Mouse (Mus musculus) kidney, embryonic 15.5 days (tissue): ENCODE measurements around the gene Rundc3a. TPM values are rescaled to one million over a fixed set of nuclear protein-coding genes. Genes with fewer than 3 reads are reported as not detected.
"Not testable (repeated sequence)": the region's sequence is repeated elsewhere in the genome, so short reads cannot be mapped to it uniquely, and the experiment has no call there.

Source experiments
- ATAC-seq: fragments of 200-750 bp; cut with Nextera tagmentation; replicated peaks from 2 replicates; pipeline ENCODE4 v1.8.0; 2017; ENCODE audit warnings: moderate TSS enrichment; ENCODE audit not compliant: low FRiP score
- H3K27ac ChIP-seq: fragments of 300-500 bp; sonication (generic); 2 replicates; pipeline ENCODE4 v1.5.1; 2015; ENCODE audit warnings: mild to moderate bottlenecking, inconsistent platforms
- H3K27me3 ChIP-seq: fragments of 300-500 bp; sonication (generic); 2 replicates; pipeline ENCODE4 v1.6.1; 2015; ENCODE audit warnings: inconsistent platforms
- H3K36me3 ChIP-seq: fragments of 300-500 bp; sonication (generic); 2 replicates; pipeline ENCODE4 v1.6.1; 2015; ENCODE audit warnings: inconsistent platforms
- H3K4me1 ChIP-seq: fragments of 300-500 bp; sonication (generic); 2 replicates; pipeline ENCODE4 v1.6.1; 2015; ENCODE audit warnings: inconsistent platforms
- H3K4me2 ChIP-seq: fragments of 300-500 bp; sonication (generic); 2 replicates; pipeline ENCODE4 v1.6.1; 2015; ENCODE audit warnings: moderate library complexity, mild to moderate bottlenecking, inconsistent platforms
- H3K4me3 ChIP-seq: fragments of 300-500 bp; sonication (generic); replicated peaks from 2 replicates; pipeline ENCODE4 v1.5.1; 2015; ENCODE audit warnings: mild to moderate bottlenecking, inconsistent platforms
- H3K9ac ChIP-seq: fragments of 300-500 bp; sonication (generic); 2 replicates; pipeline ENCODE4 v1.6.1; 2015; ENCODE audit warnings: mild to moderate bottlenecking, inconsistent platforms
- H3K9me3 ChIP-seq: fragments of 300-500 bp; sonication (generic); replicated peaks from 2 replicates; pipeline ENCODE4 v1.6.1; 2016; ENCODE audit warnings: inconsistent platforms
- WGBS: fragments of 180-500 bp; shearing (Covaris S2); methylation state at CpG from one replicate; pipeline ENCODE4 v1.1.7; 2015; ENCODE audit warnings: mixed read lengths; 5-methylcytosine and 5-hydroxymethylcytosine counted together
- polyA plus RNA-seq: library from polyadenylated mRNA; unstranded; fragments of >200 nt; fragmentation: Nextera tagmentation; extraction: Ambion mirVana; gene quantifications from 2 replicates; pipeline ENCODE4 v1.2.1, GENCODE M21; 2015

The Rundc3a gene
- polyA plus RNA-seq, 1 experiment from 2014 or later = 4.9 TPM

GRCm38 (mm10) chr11:102407834-102408215, 14.6 kb downstream of the Rundc3a start, which contains the start of gene Slc25a39:
Gene Slc25a39 (minus strand): TSS chr11:102407946.
- Histone ChIP-seq H3K4me2 (peak within 1 kb of the TSS; percentile 80), H3K4me3 (peak within 1 kb of the TSS; percentile 80), H3K27me3 (no peaks in the 10 kb centered on the region), H3K9ac (peak within 1 kb of the TSS; percentile 89), H3K27ac (peak within 1 kb of the TSS; percentile 95), H3K36me3 (peaks cover 23% of the 10 kb centered on the region), H3K4me1 (peaks cover 55% of the 10 kb centered on the region), H3K9me3 (no peaks in the 10 kb centered on the region)
- under 1% methylated on average over 19 of the region's 19 CpGs for WGBS
- ATAC-seq = peak; percentile 7; the same call in 1 of the 2 replicates

GRCm38 (mm10) chr11:102408344-102408876, 15.2 kb downstream of the Rundc3a start:
- peak; percentile 92 for ATAC-seq
- under 1% methylated on average over 32 of the region's 32 CpGs for WGBS
- Histone ChIP-seq H3K27ac (peak overlapping the region; percentile 95), H3K36me3 (peaks cover 17% of the 10 kb centered on the region), H3K4me2 (peak overlapping the region; percentile 80), H3K4me1 (peaks cover 55% of the 10 kb centered on the region), H3K9me3 (no peaks in the 10 kb centered on the region), H3K9ac (peak overlapping the region; percentile 89), H3K4me3 (peak overlapping the region; percentile 80), H3K27me3 (no peaks in the 10 kb centered on the region)

GRCm38 (mm10) chr11:102408888-102409794, 15.9 kb downstream of the Rundc3a start:
- Histone ChIP-seq H3K9me3 (no peaks in the 10 kb centered on the region), H3K27me3 (no peaks in the 10 kb centered on the region), H3K9ac (peak overlapping the region; percentile 42; the same call in 1 of the 2 replicates), H3K36me3 (peaks cover 10% of the 10 kb centered on the region), H3K4me1 (peaks cover 54% of the 10 kb centered on the region), H3K4me3 (peak overlapping the region; percentile 80), H3K4me2 (peak overlapping the region; percentile 80), H3K27ac (peak overlapping the region; percentile 95)
- WGBS = 35% methylated on average over 15 of the region's 15 CpGs
- ATAC-seq = 0 out of 2 replicates have a peak, but pooled peaks have one; percentile 0

GRCm38 (mm10) chr11:102409795-102410330, 16.7 kb downstream of the Rundc3a start:
- Histone ChIP-seq H3K4me2 (no peak overlapping the region), H3K27me3 (no peaks in the 10 kb centered on the region), H3K27ac (peak overlapping the region; percentile 95), H3K36me3 (peaks cover 2% of the 10 kb centered on the region; the same call in 1 of the 2 replicates), H3K4me3 (no peak overlapping the region), H3K4me1 (peaks cover 49% of the 10 kb centered on the region), H3K9ac (no peak overlapping the region), H3K9me3 (no peaks in the 10 kb centered on the region)
- 82% methylated on average over 3 of the region's 3 CpGs for WGBS
- no peak for ATAC-seq

GRCm38 (mm10) chr11:102410345-102410744, 17.1 kb downstream of the Rundc3a start:
- H3K9me3 ChIP-seq, H3K9ac ChIP-seq, H3K4me2 ChIP-seq, H3K36me3 ChIP-seq, H3K27me3 ChIP-seq, H3K4me3 ChIP-seq, H3K27ac ChIP-seq, ATAC-seq: not testable (repeated sequence)
- 98% methylated on average over 3 of the region's 3 CpGs for WGBS
- peaks cover 44% of the 10 kb centered on the region for H3K4me1 ChIP-seq

GRCm38 (mm10) chr11:102411061-102411460, 17.9 kb downstream of the Rundc3a start:
- WGBS = 67% methylated on average over 3 of the region's 3 CpGs
- H3K36me3 ChIP-seq = no peaks in the 10 kb centered on the region
- no peak for ATAC-seq
- no peak overlapping the region for H3K4me3 ChIP-seq
- no peak overlapping the region for H3K4me2 ChIP-seq
- H3K9ac ChIP-seq = peak overlapping the region; percentile 31; the same call in 1 of the 2 replicates
- no peaks in the 10 kb centered on the region for H3K27me3 ChIP-seq
- no peaks in the 10 kb centered on the region for H3K9me3 ChIP-seq
- H3K27ac ChIP-seq = 0 out of 2 replicates have a peak overlapping the region, but pooled peaks have one; percentile 48
- H3K4me1 ChIP-seq = peaks cover 37% of the 10 kb centered on the region

- Histone ChIP-seq H3K27ac (peak overlapping the region; percentile 48; the same call in 1 of the 2 replicates), H3K4me3 (no peak overlapping the region), H3K36me3 (no peaks in the 10 kb centered on the region), H3K4me1 (peaks cover 30% of the 10 kb centered on the region), H3K9me3 (no peaks in the 10 kb centered on the region), H3K27me3 (no peaks in the 10 kb centered on the region), H3K9ac (0 out of 2 replicates have a peak overlapping the region, but pooled peaks have one; percentile 31), H3K4me2 (peak overlapping the region; percentile 28; the same call in 1 of the 2 replicates)
- ATAC-seq = no peak
- 5% methylated on average over 11 of the region's 11 CpGs for WGBS
Measured at GRCm38 (mm10) chr11:102411704-102412103, 18.5 kb downstream of the Rundc3a start.

GRCm38 (mm10) chr11:102413059-102413458, 19.9 kb downstream of the Rundc3a start:
- WGBS = 75% methylated on average over 8 of the region's 8 CpGs
- no peak overlapping the region for H3K27ac ChIP-seq
- no peak overlapping the region for H3K4me2 ChIP-seq
- no peaks in the 10 kb centered on the region for H3K36me3 ChIP-seq
- H3K27me3 ChIP-seq = no peaks in the 10 kb centered on the region
- H3K4me1 ChIP-seq = peaks cover 25% of the 10 kb centered on the region
- H3K4me3 ChIP-seq = no peak overlapping the region
- no peak overlapping the region for H3K9ac ChIP-seq
- H3K9me3 ChIP-seq = no peaks in the 10 kb centered on the region
- ATAC-seq = no peak

GRCm38 (mm10) chr11:102415034-102415802, 22.0 kb downstream of the Rundc3a start:
- Histone ChIP-seq H3K27ac (no peak overlapping the region), H3K9ac (no peak overlapping the region), H3K36me3 (no peaks in the 10 kb centered on the region), H3K27me3 (no peaks in the 10 kb centered on the region), H3K4me2 (no peak overlapping the region), H3K4me1 (peaks cover 10% of the 10 kb centered on the region), H3K4me3 (no peak overlapping the region), H3K9me3 (no peaks in the 10 kb centered on the region)
- WGBS = 72% methylated on average over 10 of the region's 10 CpGs
- no peak for ATAC-seq

- Histone ChIP-seq H3K9ac (no peak overlapping the region), H3K36me3 (no peaks in the 10 kb centered on the region), H3K4me1 (peaks cover 6% of the 10 kb centered on the region; the same call in 1 of the 2 replicates), H3K9me3 (0 out of 2 replicates have a peak, but pooled peaks cover 2% of the 10 kb centered on the region), H3K4me2 (no peak overlapping the region), H3K27ac (no peak overlapping the region), H3K27me3 (no peaks in the 10 kb centered on the region), H3K4me3 (no peak overlapping the region)
- 73% methylated on average over 1 of the region's 1 CpGs for WGBS
- no peak for ATAC-seq
Measured at GRCm38 (mm10) chr11:102417160-102417559, 24.0 kb downstream of the Rundc3a start.

GRCm38 (mm10) chr11:102418887-102419286, 25.7 kb downstream of the Rundc3a start:
- Histone ChIP-seq H3K4me2 (no peak overlapping the region), H3K27ac (no peak overlapping the region), H3K4me3 (no peak overlapping the region), H3K4me1 (peaks cover 6% of the 10 kb centered on the region; the same call in 1 of the 2 replicates), H3K36me3 (no peaks in the 10 kb centered on the region), H3K9me3 (0 out of 2 replicates have a peak, but pooled peaks cover 2% of the 10 kb centered on the region), H3K9ac (no peak overlapping the region), H3K27me3 (no peaks in the 10 kb centered on the region)
- no peak for ATAC-seq
